Mouse (Mus musculus) stomach, adult 2 months (tissue): ENCODE results near the gene Stat5b. TPM values are rescaled to one million over a fixed set of nuclear protein-coding genes. Genes with fewer than 3 reads are reported as not detected.

Source experiments
- polyA plus RNA-seq: library from polyadenylated mRNA; depleted of rRNA; stranded (reverse); fragments of >200 nt; gene quantifications from 2 replicates; pipeline ENCODE4 v1.2.3, GENCODE M21; 2012; rRNA removed

Gene Stat5b
- polyA plus RNA-seq = 7.1 and 7.4 TPM in 2 replicates

GRCm38 (mm10) chr11:100850038-100850777 is at the start of gene Stat5b:
TSS of gene Stat5b (minus strand) at chr11:100850724.

GRCm38 (mm10) chr11:100858935-100859578 is 8.5 kb upstream of the Stat5b start, which contains the start of gene Stat5a:
TSS of gene Stat5a (plus strand) at chr11:100859351.

GRCm38 (mm10) chr11:100770646-100771408 is 79.7 kb downstream of the Stat5b start, which contains the start of gene Ghdc:
TSS of gene Ghdc (minus strand) at chr11:100770957.

GRCm38 (mm10) chr11:100762831-100763230 is 87.7 kb downstream of the Stat5b start, which contains the start of gene Hcrt:
TSS of gene Hcrt (minus strand) at chr11:100762931.

GRCm38 (mm10) chr11:100759611-100760233 is 90.8 kb downstream of the Stat5b start, which contains the start of gene Kcnh4:
TSS of gene Kcnh4 (minus strand) at chr11:100759942.

GRCm38 (mm10) chr11:100738066-100738604 is 112.4 kb downstream of the Stat5b start, which contains the start of gene Rab5c:
TSS of gene Rab5c (minus strand) at chr11:100738215.

Other genes with a start within 250 kb of the Stat5b start
- 45.0 and 47.0 TPM in 2 replicates for gene Nkiras2, start 231.5 kb downstream of the Stat5b start, polyA plus RNA-seq
- 3.6 and 5.6 TPM in 2 replicates for gene Dnajc7, start 230.6 kb downstream of the Stat5b start, polyA plus RNA-seq
- 2.3 TPM in 2 replicates for gene Zfp385c, start 158.3 kb downstream of the Stat5b start, polyA plus RNA-seq
- gene Dhx58, start 146.5 kb downstream of the Stat5b start, polyA plus RNA-seq = 2.0 and 5.4 TPM in 2 replicates
- 20.3 and 20.9 TPM in 2 replicates for gene Kat2a, start 138.3 kb downstream of the Stat5b start, polyA plus RNA-seq
- gene Hspb9, start 136.9 kb downstream of the Stat5b start, polyA plus RNA-seq = not detected in 2 replicates
- 128 and 132 TPM in 2 replicates for gene Rab5c, start 112.5 kb downstream of the Stat5b start, polyA plus RNA-seq
- gene Kcnh4, start 90.8 kb downstream of the Stat5b start, polyA plus RNA-seq = not detected in 2 replicates
- not detected in 2 replicates for gene Hcrt, start 87.8 kb downstream of the Stat5b start, polyA plus RNA-seq
- gene Ghdc, start 79.8 kb downstream of the Stat5b start, polyA plus RNA-seq = 5.9 and 6.6 TPM in 2 replicates
- gene Stat5a, start 8.6 kb upstream of the Stat5b start, polyA plus RNA-seq = 12.2 and 12.6 TPM in 2 replicates
- gene Stat3, start 88.8 kb upstream of the Stat5b start, polyA plus RNA-seq = 31.8 and 35.5 TPM in 2 replicates
- 51.6 and 78.4 TPM in 2 replicates for gene Cavin1, start 120.2 kb upstream of the Stat5b start, polyA plus RNA-seq
- 46.3 and 53.1 TPM in 2 replicates for gene Atp6v0a1, start 158.7 kb upstream of the Stat5b start, polyA plus RNA-seq
- gene Naglu, start 219.3 kb upstream of the Stat5b start, polyA plus RNA-seq = 19.1 and 22.4 TPM in 2 replicates
- 0.17 and 0.28 TPM in 2 replicates for gene Hsd17b1, start 227.7 kb upstream of the Stat5b start, polyA plus RNA-seq
- gene Coasy, start 231.8 kb upstream of the Stat5b start, polyA plus RNA-seq = 21.0 and 26.1 TPM in 2 replicates
- gene Mlx, start 236.6 kb upstream of the Stat5b start, polyA plus RNA-seq = 30.3 and 32.5 TPM in 2 replicates
- gene Psmc3ip, start 244.7 kb upstream of the Stat5b start, polyA plus RNA-seq = 0.12 and 0.17 TPM in 2 replicates